Mouse (Mus musculus) forebrain, embryonic 14.5 days (tissue): ENCODE data around the gene Paip2b. TPM values are rescaled to one million over a fixed set of nuclear protein-coding genes. Genes with fewer than 3 reads are reported as not detected.
"Not testable (repeated sequence)": the region's sequence is repeated elsewhere in the genome, so short reads cannot be mapped to it uniquely, and the experiment has no call there.

Experiments
- ATAC-seq: fragments of 200-750 bp; cut with Nextera tagmentation; 2 replicates; pipeline ENCODE4 v1.8.0; 2017; ENCODE audit warnings: mild to moderate bottlenecking, moderate library complexity
- DNase-seq: peaks from one replicate; pipeline ENCODE4 v3.0.0-alpha.2; 2015; ENCODE audit warnings: low spot score
- H3K27ac ChIP-seq: fragments of 300-500 bp; sonication (generic); 2 replicates; pipeline ENCODE4 v1.5.1; 2014; ENCODE audit warnings: low read depth, mild to moderate bottlenecking, control low read depth, low read length, moderate library complexity
- H3K27me3 ChIP-seq: fragments of 300-500 bp; sonication (generic); replicated peaks from 2 replicates; pipeline ENCODE4 v1.6.1; 2014; ENCODE audit warnings: low read length, control low read depth, mixed read lengths; ENCODE audit not compliant: control insufficient read depth, insufficient read depth
- H3K36me3 ChIP-seq: fragments of 300-500 bp; sonication (generic); 2 replicates; pipeline ENCODE4 v1.6.1; 2014; ENCODE audit warnings: low read length, control low read depth; ENCODE audit not compliant: control insufficient read depth, insufficient read depth
- H3K4me1 ChIP-seq: fragments of 300-500 bp; sonication (generic); 2 replicates; pipeline ENCODE4 v1.6.1; 2014; ENCODE audit warnings: antibody characterized with exemption, low read length, control low read depth; ENCODE audit not compliant: control insufficient read depth, insufficient read depth
- H3K4me2 ChIP-seq: fragments of 300-500 bp; sonication (generic); 2 replicates; pipeline ENCODE4 v1.6.1; 2014; ENCODE audit warnings: mild to moderate bottlenecking, control low read depth, low read length
- H3K4me3 ChIP-seq: fragments of 300-500 bp; sonication (generic); 2 replicates; pipeline ENCODE4 v1.5.1; 2014; ENCODE audit warnings: low read depth, low read length, control low read depth
- H3K9ac ChIP-seq: fragments of 300-500 bp; sonication (generic); 2 replicates; pipeline ENCODE4 v1.6.1; 2014; ENCODE audit warnings: mild to moderate bottlenecking, low read length, control low read depth, moderate library complexity
- H3K9me3 ChIP-seq: fragments of 300-500 bp; sonication (generic); replicated peaks from 2 replicates; pipeline ENCODE4 v1.6.1; 2016; ENCODE audit warnings: low read length, control low read depth, mixed read lengths; ENCODE audit not compliant: control insufficient read depth
- WGBS: fragments of 180-500 bp; shearing (Covaris S2); extraction: QIAGEN DNeasy Blood & Tissue Kit; methylation state at CpG from one replicate; pipeline ENCODE4 v1.1.7; 2014; 5-methylcytosine and 5-hydroxymethylcytosine counted together
- polyA plus RNA-seq: library from polyadenylated mRNA; unstranded; fragments of >200 nt; fragmentation: Nextera tagmentation; extraction: Ambion mirVana; gene quantifications from 2 replicates; pipeline ENCODE4 v1.2.1, GENCODE M21; 2014

Gene Paip2b
- polyA plus RNA-seq, 1 experiment from 2014 or later = 32.0 TPM

DNA sequence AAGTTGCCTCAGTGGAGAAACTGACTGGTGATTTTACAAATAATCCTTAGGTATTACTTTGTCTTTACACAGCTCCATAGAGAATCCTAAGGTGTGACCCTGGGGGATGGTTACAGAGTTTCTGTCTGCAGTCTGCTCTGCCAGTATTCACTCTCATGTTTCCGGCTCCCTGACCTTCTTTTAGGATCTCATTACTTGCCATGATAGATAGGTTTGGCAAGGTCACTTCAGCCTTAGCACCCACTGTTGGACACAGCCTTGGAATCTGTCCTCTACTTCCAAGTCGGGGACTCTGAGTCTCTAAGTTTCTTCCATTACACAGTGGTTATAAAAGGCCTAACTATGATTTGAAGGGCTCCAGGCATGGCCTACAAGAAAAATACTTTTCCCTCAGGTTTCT, 17.9 kb upstream of the Paip2b start:
- no peak for DNase-seq
- Histone ChIP-seq H3K27ac (no peak overlapping the region), H3K36me3 (no peaks in the 10 kb centered on the region), H3K4me2 (no peak overlapping the region), H3K27me3 (no peaks in the 10 kb centered on the region), H3K9ac (no peak overlapping the region), H3K4me1 (no peaks in the 10 kb centered on the region), H3K4me3 (no peak overlapping the region), H3K9me3 (no peaks in the 10 kb centered on the region)
- 88% methylated on average over 2 of the region's 2 CpGs for WGBS
- ATAC-seq = no peak

DNA sequence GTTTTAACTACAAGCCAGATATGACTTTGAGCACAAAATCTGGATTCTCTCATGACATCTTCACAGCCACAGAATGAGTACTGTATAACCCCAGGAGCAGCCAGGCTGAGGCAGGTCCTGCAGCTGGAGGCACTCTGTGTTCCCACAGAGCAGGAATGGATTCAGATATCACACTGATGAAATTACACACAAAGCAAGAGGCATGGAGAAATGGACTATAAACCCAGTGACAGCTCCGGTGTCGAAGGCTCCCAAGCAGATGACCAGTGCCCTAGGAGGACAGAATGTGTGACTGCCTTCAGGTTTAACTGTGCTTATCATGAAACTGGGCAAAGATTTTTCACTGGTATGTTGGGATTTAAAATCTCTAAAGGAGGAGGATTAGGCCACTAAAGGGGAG, 14.6 kb upstream of the Paip2b start:
- H3K9ac ChIP-seq = no peak overlapping the region
- H3K4me2 ChIP-seq = no peak overlapping the region
- no peak overlapping the region for H3K4me3 ChIP-seq
- no peak overlapping the region for H3K27ac ChIP-seq
- H3K36me3 ChIP-seq = no peaks in the 10 kb centered on the region
- 95% methylated on average over 2 of the region's 2 CpGs for WGBS
- no peaks in the 10 kb centered on the region for H3K4me1 ChIP-seq
- H3K9me3 ChIP-seq = no peaks in the 10 kb centered on the region
- DNase-seq = no peak
- H3K27me3 ChIP-seq = no peaks in the 10 kb centered on the region
- ATAC-seq = no peak

DNA sequence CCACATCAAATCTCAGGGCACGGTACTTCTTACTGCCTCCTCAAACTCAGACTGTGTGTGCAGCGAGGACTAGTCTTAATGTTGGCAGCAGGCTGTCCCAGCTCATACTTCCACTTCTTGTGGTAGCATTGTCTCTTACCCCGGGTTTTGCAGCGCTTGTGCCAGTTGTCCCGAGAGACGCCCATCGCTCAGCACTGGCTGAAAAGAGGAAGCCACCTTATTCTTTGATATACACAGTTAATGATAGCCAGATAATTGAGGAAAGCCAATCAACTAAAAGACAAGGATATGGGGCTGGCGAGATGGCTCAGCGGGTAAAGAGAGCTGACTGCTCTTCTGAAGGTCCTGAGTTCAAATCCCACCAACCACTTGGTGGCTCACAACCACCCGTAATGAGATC, 13.4 kb upstream of the Paip2b start:
- ATAC-seq = no peak
- H3K4me3 ChIP-seq = no peak overlapping the region
- WGBS = 88% methylated on average over 10 of the region's 10 CpGs

DNA sequence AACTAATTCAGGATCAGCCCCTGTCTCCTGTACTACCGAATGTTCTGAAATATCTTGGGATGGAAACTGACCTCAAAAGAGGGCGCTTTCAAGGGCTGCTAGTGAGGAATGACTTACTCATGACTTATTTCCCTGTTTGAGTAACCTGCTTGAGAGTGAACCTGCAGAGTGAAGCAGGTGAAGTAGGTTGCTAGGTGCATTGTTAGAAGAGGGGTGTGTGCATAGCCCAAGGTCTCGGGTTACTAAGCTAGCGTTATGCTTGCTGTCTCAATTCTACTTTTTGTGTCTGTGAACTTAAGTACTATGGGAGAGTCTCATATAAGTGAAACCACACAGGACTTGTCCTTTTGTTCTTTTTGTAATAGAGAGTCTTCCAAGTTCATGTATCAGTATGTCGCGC, 8.5 kb upstream of the Paip2b start:
- H3K9me3 ChIP-seq = no peaks in the 10 kb centered on the region
- WGBS = 86% methylated on average over 6 of the region's 6 CpGs

More for the DNA sequence above, 13.4 kb upstream of the Paip2b start:
- Histone ChIP-seq H3K27me3 (no peaks in the 10 kb centered on the region), H3K4me1 (no peaks in the 10 kb centered on the region), H3K9ac (no peak overlapping the region), H3K36me3 (no peaks in the 10 kb centered on the region), H3K4me2 (no peak overlapping the region), H3K27ac (no peak overlapping the region), H3K9me3 (no peaks in the 10 kb centered on the region)
- DNase-seq = no peak

DNA sequence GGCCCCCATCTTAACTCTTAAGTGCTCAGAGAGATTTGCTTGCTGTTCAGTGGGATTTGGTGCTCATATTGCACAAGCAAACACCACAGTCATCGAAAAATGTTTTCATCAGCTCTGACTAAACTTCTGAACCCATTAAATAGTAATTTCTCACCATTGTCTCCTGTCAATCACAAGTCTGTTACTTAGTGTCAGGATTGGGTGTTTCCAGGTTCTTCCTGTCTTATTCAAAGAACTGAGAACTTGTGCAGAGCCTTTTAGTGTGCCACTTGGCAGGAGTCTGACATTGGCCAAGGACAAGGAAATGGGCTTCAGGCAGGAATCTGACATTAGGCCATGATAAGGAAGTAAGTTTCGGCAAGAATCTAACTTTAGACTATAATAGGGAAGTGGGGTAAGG, 6.5 kb upstream of the Paip2b start:
- no peaks in the 10 kb centered on the region for H3K4me1 ChIP-seq
- DNase-seq = no peak
- no peaks in the 10 kb centered on the region for H3K36me3 ChIP-seq
- no peak overlapping the region for H3K4me2 ChIP-seq
- 90% methylated on average over 2 of the region's 2 CpGs for WGBS
- H3K4me3 ChIP-seq = no peak overlapping the region
- H3K9me3 ChIP-seq = no peaks in the 10 kb centered on the region
- H3K27me3 ChIP-seq = no peaks in the 10 kb centered on the region
- ATAC-seq = no peak
- no peak overlapping the region for H3K9ac ChIP-seq
- H3K27ac ChIP-seq = no peak overlapping the region

More for the DNA sequence above, 8.5 kb upstream of the Paip2b start:
- Histone ChIP-seq H3K4me2 (no peak overlapping the region), H3K27ac (no peak overlapping the region), H3K9ac (no peak overlapping the region), H3K27me3 (no peaks in the 10 kb centered on the region), H3K4me1 (no peaks in the 10 kb centered on the region), H3K36me3 (no peaks in the 10 kb centered on the region), H3K4me3 (no peak overlapping the region)
- DNase-seq (no peak), ATAC-seq (no peak)

DNA sequence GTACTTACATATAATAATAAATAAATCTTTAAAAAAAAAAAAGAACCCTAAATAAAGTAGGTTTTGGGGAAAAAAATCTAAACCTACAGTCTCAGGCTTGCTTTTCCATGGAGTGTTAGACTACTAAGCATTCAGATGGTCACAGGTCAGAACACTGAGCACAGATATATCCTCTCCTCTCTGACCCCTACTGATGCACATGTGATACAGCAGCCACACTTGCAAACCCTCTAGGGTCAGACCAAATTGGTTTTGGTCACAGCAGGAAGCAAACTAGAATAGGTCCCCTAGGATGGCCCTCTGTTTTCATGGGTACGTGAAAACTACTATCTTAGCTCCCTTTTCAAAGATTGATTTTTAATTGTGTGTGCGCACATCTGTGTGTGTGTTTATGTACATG, 5.3 kb upstream of the Paip2b start:
- H3K27ac ChIP-seq = no peak overlapping the region
- no peak overlapping the region for H3K4me2 ChIP-seq
- DNase-seq (no peak), ATAC-seq (no peak)
- H3K36me3 ChIP-seq = no peaks in the 10 kb centered on the region
- no peaks in the 10 kb centered on the region for H3K27me3 ChIP-seq
- no peaks in the 10 kb centered on the region for H3K9me3 ChIP-seq
- no peaks in the 10 kb centered on the region for H3K4me1 ChIP-seq
- WGBS = 89% methylated on average over 2 of the region's 2 CpGs
- no peak overlapping the region for H3K4me3 ChIP-seq
- no peak overlapping the region for H3K9ac ChIP-seq

DNA sequence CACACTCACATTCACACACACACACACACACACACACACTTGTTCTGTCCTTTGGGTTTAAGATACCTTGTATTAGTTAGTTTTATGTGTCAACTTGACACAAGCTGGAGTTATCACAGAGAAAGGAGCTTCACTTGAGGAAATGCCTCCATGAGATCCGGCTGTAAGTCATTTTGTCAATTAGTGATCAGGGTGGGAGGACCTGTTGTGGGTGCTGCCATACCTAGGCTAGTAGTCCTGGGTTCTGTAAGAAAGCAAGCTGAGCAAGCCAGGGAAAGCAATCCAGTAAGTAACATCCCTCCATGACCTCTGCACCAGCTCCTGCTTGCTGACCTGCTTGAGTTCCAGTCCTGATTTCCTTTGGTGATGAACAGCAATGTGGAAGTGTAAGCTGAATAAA, 852 bp upstream of the Paip2b start:
- 73% methylated on average over 1 of the region's 1 CpGs for WGBS
- DNase-seq, ATAC-seq, H3K27me3 ChIP-seq, H3K9me3 ChIP-seq, H3K36me3 ChIP-seq, H3K4me3 ChIP-seq, H3K27ac ChIP-seq, H3K4me1 ChIP-seq: not testable (repeated sequence)
- Histone ChIP-seq H3K4me2 (peak overlapping the region; percentile 46), H3K9ac (peak overlapping the region; percentile 40)

DNA sequence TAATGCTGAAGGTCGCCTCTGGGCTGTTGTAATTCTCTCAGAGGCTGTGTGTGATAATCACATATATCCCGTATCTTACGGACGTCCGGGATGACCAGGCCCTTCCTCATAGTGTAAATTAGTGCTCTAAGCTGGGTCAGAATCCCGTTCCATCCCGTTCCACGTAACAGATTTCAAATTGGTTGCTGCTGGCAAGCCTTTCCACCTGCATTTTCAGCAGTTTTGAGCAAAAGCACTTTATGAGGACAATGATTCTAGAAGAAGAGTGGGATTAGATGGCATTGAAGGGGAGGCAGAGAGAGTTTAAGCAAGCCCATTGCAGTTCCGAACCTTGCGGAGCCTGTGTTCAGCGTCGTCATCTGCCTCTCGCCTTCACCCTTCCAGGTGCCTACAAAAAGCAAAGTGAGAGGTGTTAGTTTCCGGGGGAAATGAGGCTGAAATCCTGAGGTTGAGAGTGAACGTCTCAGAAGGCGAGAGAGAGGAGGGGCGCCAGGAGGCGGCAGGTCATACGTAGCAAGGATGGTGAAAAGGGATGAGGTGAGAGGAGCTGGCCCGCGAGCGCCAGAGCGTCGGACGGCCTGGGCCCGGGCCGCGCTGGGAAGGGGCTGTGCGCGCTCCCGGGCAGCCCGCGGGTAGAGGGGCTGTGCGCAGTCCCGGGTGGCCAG, 468 bp downstream of the Paip2b start:
- Histone ChIP-seq H3K27me3 (no peaks in the 10 kb centered on the region), H3K4me1 (peaks cover 5% of the 10 kb centered on the region; the same call in 1 of the 2 replicates), H3K9me3 (no peaks in the 10 kb centered on the region), H3K4me3 (peak overlapping the region; percentile 72), H3K36me3 (no peaks in the 10 kb centered on the region), H3K4me2 (peak overlapping the region; percentile 63), H3K9ac (peak overlapping the region; percentile 66), H3K27ac (peak overlapping the region; percentile 83)
- peak; percentile 24 for DNase-seq
- peak; percentile 77 for ATAC-seq
- under 1% methylated on average over 35 of the region's 35 CpGs for WGBS

DNA sequence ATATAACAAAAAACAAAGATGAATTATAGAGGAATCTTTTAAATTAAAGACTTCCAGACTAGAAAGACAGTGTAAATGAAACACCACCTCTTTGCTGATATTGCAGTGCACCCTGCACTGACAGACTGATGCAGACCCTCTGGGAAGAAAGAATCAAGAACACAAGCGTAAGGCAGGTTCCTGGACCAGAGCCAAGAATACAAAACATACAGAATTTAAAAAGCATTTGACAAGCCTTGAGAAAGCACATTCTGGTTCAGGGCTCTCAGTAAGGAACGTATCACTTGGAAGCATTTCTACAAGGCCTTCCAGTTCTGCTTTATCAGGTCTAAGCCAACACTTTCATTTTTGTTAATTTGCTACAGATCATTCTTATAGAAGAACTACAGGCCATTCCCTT, 9.7 kb downstream of the Paip2b start:
- no peak for ATAC-seq
- no peaks in the 10 kb centered on the region for H3K9me3 ChIP-seq
- no peaks in the 10 kb centered on the region for H3K27me3 ChIP-seq
- no peak overlapping the region for H3K9ac ChIP-seq
- peak; percentile 66 for DNase-seq
- no peak overlapping the region for H3K4me2 ChIP-seq
- H3K27ac ChIP-seq = no peak overlapping the region
- peaks cover 4% of the 10 kb centered on the region for H3K4me1 ChIP-seq
- 28% methylated on average over 2 of the region's 2 CpGs for WGBS
- H3K4me3 ChIP-seq = no peak overlapping the region
- H3K36me3 ChIP-seq = no peaks in the 10 kb centered on the region
